Mouse (Mus musculus): ENCODE data around the gene Abca2.

The Abca2 gene

DNA sequence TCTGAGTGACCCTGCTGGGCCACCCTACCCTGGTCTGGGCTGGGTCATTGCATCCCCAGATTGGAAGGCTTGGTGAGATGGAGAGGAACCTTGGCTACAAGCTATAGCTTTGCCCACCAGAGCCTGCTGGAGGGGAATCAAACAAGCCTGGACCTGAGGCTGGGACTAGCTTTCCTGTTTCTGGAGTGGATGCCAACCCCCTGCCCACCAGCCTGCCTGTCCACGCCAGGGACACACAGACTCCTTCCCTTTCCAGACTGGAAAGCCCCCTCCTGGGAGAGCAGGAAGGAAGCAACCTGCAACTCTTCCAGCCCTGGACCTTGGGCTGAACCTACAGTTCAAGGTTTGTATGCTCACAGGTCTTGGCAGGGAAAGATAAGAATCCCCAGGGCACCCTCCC, 4.9 kb upstream of the Abca2 start:
- no peak for DNase-seq (ENCODE audit: low read depth, low spot score)

DNA sequence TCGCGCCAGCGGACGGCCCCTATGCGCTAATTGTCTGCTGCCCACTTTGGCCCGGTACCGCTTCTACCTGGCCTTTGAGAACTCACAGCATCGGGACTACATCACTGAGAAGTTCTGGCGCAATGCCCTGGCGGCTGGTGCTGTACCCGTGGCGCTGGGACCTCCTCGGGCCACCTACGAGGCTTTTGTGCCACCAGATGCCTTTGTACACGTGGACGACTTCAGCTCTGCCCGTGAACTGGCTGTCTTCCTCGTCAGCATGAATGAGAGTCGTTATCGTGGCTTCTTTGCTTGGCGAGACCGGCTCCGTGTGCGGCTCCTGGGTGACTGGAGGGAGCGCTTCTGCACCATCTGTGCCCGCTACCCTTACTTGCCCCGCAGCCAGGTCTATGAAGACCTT, 3.0 kb upstream of the Abca2 start:
- DNase-seq (ENCODE audit: low read depth, low spot score): no peak

DNA sequence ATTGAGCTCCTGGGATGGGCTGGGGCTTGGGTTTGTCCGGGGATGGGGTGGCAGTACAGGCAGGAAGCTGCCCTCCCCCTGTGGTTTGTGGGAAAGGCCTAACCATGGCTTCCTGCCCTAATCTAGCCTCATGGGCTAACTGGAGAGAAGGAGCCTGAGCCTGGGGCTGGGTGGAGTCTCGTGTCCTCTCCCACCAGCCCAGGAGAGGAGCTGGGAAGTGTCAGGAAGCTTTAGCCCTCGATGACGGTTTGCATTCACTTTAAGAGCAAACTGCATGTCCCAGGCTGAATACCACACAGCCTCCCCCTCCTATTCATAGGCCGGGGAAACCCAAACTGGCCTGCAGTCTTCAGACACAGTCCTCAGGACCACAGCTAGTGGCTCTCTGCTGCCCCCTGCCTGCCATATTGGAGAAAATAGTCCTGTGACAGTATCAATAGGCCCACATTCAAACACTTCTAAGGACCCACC, 1.7 kb upstream of the Abca2 start:
- DNase-seq (ENCODE audit: low read depth, low spot score): peak; percentile 90

DNA sequence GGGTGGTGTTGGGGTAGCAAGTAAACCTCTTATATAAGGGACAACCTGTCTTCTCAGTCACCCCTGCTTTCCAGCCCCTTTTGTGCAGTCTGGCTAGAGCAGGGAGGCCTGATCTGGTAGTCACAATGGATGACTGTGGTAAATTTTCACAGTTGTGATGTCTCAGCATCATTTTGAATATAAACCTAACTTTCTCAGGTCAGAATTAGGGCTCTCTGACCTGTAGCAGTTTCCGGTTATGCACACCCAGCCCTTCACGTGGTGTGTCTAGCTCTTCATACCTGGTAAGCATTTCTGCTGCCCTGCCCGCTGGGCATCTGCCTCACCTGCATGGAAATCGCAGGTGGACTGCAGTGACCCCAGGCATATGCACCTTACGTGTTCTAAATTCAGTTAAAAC, 1.2 kb upstream of the Abca2 start:
- DNase-seq (ENCODE audit: low read depth, low spot score): no peak

DNA sequence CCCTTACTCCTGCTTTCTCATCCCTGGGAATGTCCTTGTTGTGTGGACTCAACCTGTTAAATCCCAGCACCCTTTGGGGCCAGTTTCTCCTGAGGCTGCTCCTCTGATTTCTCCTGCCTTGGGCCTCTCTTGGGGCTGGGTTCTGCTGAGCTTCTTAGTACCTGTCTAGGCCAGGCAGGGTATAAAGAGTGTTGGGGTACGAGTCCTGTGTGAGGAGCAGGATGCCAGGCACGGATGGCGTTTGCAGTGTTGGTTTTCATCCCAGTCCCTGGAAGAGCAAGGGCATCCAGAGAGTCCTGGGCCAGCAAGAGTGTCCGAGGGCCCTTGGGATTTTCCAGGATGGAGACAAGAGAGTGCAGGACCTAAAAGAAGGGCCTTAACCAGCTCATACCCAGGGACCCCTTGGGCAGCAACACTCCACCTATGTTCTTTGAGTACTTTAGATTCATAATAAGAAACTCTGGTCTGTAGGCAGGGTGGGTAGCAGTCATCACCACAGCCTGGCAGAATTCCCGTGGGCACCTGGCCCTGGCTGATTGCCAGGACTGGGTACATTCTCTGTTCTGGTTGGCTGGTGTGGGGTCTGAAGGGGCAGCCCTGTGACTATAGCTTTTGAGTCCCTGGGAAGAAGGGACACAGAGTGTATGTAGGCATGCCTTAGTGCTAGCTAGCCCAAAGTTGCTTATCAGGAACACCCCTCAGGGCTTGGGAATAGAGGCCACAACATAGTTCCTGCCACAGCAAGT, 1.1 kb downstream of the Abca2 start:
- no peak for DNase-seq (ENCODE audit: low read depth, low spot score)

DNA sequence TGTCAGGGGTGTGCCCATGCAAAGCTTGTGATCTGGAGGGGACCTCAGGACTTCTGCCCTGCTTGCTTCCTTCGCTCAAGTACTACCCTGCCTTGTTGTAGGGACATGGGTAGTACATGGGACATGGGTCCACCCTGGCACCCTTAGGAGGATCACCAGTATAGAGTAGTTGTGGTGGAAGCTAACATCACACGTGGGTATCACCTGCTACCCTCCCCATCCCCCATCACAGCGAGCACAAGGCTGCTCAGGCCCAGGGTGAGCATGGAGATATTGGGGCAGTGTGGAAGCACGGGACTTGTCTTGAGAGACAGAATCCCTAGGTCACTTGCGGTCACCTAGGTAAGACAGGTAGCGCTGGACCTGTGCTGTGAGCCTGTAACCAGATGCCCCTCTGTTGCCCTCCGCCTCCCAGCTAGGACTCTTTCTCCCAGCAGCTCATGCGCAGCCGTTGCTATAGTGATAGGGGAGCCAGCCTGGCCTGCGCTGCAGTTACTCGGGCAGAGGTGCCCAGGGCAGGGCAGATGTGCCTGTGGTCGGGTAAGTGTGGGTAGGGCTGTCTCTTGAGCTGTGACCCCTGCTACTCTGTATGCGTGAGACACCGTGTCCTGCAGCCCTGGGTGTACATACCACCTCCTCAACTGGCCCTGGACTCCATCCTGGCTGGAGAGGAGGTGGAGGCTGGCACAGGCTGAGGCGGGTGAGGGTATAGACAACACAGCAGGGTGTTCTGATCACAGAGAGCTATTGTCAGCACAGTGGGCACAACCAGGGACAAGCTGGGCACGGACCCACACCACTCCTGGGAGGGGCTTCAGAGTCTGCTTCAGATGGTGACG, 2.1 kb downstream of the Abca2 start:
- DNase-seq (ENCODE audit: low read depth, low spot score): peak; percentile 68

DNA sequence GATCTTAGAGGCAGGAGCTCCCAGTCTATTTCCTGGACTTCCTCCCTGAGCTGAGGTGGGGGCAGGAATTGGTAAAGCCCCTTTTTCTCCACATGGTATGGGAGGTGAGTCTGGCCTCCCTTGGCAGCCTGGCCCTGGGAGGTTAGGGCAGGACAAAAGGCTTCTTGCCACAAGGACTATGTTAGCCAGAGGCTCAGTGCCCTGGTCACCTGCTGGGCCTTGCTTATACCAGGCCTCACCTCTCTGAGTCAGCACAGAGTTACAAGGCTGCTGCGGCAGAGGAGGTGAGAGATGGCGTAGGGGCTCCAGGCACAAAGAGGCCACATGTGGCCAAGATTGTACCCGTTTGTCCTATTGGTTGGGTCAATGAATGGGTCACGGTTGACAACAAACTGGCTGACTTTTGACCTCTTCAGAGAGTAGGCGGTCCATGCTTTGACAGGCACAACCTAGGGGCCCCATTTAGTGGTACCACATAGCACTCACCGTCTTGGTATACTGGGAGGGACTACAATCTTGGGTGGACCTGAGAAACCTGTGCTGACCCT, 2.9 kb downstream of the Abca2 start:
- DNase-seq (ENCODE audit: low read depth, low spot score): no peak

DNA sequence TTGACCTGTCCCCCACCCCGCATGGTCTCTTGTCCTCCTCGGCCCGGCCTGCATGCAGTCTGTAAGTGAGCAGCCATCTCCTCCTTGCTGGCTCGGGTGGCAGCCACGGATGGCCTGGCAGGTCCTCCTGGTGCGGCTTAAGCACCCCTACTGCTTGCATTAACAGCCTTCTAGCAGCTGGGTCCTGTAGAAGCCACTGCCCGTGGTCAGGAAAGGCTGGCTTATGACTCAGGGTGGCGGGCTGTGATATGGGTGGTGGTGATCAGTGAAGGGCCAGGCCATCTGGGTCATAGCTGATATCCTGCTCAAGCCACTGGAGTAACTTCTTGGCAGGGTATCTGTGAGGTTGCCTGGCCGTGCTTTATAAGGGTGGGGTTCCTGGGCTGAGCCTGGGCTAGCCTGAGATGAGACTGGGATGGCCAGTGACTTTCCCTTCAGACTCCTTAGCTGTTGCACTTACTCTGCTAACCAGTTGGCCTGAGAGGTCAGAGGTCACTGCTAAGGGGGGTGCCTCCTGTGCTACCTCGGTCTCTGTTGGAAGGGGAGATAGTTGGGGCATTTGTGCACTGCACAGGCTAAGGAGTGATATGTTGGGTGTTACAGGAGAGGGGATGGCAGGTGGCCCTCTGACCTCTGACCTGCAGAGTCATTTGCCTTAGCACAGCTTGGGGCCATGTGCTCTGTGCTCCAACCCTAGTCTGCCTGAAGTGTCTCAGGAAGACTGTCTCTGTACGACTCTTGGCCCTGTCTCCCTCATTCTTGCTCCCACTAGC, 4.0 kb downstream of the Abca2 start:
- no peak for DNase-seq (ENCODE audit: low read depth, low spot score)

DNA sequence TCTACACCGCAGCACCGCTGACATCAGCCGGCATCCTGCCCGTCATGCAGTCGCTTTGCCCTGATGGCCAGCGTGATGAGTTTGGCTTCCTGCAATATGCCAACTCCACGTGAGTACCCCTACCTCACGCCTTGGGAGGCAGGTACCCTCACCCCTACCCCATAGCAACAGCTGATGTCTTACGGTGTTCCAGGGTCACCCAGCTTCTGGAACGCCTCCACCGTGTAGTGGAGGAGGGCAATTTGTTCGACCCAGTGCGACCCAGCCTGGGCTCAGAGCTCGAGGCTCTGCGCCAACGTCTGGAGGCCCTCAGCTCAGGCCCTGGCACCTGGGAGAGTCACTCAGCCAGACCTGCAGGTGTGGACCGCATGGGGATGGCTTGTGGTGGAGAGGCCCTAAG, 4.6 kb downstream of the Abca2 start:
- no peak for DNase-seq (ENCODE audit: low read depth, low spot score)

DNA sequence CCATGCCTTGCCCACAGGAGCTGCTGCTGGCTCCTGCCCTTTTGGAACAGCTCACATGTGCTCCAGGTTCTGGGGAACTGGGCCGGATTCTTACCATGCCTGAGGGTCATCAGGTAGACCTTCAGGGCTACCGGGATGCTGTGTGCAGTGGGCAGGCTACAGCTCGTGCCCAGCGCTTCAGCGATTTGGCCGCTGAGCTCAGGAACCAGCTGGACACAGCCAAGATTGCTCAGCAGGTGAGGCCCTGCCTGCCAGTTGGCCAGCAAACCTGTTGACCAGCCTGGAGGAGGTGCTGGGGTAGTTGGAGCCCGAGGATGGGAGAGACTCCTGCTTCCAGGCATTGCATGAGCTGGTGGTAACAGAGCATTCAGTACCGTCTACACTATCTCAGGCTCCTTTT, 5.8 kb downstream of the Abca2 start:
- no peak for DNase-seq (ENCODE audit: low read depth, low spot score)

DNA sequence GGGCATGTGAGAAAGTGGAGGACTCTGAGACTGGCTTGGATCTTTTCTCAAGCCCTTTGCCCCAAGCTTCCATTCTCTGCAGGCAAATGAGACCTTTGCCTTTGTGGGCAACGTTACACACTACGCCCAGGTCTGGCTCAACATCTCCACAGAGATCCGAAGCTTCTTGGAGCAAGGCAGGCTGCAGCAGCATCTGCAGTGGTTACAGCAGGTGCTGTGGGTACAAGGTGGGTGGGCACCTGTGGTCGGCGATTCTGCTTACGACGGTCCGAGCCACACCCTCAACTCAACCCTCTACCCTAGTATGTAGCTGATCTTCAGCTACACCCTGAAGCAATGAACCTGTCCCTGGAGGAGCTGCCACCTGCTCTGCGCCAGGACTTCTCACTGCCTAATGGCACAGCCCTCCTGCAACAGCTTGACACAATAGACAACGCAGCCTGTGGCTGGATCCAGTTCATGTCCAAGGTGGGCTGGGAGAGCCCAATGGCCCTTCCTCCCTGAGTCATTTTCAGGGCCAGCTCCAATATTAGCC, 7.8 kb downstream of the Abca2 start:
- DNase-seq (ENCODE audit: low read depth, low spot score): no peak

DNA sequence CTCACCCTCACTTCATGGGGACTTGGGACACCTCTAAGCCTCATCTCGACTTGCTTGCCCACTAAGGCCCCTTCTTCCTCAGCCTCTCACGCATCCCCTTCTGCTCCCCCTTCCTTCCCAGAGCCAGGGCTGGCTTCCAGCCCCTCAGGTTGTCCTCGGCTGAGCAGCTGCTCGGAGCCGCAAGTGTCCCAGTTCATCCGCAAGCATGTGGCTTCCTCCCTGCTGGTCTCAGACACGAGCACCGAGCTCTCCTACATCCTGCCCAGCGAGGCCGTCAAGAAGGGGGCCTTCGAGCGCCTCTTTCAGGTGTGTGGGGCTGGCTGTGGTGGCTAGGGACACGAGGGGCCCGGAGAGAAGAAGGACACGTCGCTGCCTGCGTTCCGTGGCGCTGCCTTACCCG, 12.6 kb downstream of the Abca2 start:
- no peak for DNase-seq (ENCODE audit: low read depth, low spot score)

DNA sequence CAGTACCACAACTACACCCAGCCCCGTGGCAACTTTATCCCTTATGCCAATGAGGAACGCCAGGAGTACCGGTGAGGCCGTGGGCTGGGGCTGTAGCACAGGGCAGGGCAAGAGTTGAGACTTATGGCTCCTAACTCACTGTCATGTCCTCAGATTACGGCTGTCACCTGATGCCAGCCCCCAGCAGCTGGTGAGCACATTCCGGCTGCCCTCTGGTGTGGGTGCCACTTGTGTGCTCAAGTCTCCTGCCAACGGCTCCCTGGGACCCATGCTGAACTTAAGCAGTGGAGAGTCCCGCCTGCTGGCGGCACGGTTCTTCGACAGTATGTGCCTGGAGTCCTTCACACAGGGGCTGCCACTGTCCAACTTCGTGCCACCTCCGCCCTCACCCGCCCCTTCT, 14.2 kb downstream of the Abca2 start:
- no peak for DNase-seq (ENCODE audit: low read depth, low spot score)

DNA sequence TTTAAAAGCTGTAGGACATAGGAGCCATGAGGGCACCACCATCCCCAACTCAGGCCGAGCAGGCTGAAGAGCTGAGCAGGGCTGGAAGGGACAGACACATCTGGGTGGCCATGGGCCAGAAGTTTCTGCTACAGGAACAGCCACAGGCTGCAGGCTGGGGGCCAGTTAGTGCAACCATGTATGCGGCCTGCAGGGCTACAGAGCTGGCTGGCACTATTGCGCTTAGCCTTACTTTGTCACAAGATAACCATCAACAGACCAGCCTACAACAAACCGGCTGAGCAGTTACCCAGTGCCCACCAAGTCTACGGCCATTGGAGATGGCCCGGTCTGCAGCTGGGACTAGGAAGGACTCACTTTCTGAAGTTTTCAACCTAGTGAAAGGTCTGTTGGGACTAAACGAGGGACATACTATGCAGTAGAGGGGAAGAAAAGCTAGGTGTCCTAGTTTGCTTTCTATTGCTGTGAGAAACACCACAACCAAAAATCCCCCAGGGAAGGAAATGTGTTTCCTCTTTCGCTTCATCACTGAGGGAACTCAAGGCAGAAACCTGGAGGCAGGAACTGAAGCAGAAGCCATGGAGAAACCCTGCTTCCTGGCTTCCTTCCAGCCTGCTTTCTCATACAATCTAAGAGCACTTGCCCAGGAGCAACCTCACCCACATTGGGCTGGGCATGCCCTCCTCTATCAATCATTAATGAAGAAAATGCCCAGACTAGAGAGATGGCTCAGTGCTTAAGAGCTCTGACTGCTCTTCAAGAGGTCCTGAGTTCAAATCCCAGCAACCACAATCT, 22.5 kb downstream of the Abca2 start:
- DNase-seq (ENCODE audit: low read depth, low spot score): peak; percentile 29

DNA sequence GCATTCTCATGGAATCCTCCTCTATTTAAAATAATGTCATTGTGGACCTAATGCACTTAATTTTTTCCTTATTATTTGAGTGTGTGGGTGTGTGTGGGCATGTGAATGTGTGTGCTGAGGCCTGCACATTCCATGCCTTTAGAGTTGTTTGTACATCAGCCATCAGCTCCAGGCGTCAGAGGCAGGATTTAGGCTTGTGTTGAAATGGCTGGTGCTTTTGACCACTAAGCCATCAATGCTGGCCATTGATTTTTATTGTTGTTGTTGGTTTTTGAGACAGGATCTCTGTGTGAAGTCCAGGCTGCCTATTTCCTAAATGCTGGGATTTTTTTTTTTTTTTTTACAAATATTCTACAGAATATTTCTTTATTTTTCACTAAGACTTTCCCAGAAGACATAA, 24.4 kb downstream of the Abca2 start:
- no peak for DNase-seq (ENCODE audit: low read depth, low spot score)

DNA sequence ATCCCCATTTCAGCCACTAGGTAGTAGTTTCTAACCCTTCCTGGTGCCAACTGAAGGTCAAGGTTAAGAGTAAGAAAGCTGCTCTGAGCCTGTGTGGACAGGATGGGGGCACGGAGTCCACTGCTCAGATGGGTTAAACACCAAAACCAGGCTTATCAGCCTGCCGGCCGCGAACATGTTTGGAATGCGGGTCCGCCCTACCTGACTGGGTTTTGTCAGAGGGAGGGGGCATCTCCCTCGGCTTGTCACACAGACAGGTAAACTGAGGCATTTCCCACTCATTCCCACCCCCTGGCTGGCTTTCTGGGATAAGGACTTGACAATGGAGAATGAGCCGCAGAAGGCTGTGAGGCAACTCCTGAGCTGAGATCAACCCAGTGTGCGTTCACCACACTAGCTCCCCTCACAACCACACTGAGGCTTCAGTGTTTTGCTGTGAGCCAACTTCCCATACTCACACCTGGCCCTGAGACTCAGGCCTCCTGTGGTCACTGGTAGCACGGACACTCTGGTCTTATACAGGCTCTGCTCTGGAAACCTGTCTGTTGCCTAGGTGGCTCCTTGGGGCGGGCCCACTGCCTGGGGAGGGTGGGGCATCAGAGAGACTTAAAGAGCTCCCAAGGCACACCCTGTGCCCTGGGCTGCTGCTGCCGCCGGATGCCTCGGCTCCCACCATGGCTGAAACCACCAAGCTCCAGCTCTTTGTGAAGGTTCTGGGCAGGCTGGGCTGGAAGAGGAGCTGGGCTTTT, 27.9 kb downstream of the Abca2 start, which contains the start of gene Clic3:
Gene Clic3 (plus strand): TSS at position 634 of the 749 bp plus-strand sequence.
- no peak for DNase-seq (ENCODE audit: low read depth, low spot score)

DNA sequence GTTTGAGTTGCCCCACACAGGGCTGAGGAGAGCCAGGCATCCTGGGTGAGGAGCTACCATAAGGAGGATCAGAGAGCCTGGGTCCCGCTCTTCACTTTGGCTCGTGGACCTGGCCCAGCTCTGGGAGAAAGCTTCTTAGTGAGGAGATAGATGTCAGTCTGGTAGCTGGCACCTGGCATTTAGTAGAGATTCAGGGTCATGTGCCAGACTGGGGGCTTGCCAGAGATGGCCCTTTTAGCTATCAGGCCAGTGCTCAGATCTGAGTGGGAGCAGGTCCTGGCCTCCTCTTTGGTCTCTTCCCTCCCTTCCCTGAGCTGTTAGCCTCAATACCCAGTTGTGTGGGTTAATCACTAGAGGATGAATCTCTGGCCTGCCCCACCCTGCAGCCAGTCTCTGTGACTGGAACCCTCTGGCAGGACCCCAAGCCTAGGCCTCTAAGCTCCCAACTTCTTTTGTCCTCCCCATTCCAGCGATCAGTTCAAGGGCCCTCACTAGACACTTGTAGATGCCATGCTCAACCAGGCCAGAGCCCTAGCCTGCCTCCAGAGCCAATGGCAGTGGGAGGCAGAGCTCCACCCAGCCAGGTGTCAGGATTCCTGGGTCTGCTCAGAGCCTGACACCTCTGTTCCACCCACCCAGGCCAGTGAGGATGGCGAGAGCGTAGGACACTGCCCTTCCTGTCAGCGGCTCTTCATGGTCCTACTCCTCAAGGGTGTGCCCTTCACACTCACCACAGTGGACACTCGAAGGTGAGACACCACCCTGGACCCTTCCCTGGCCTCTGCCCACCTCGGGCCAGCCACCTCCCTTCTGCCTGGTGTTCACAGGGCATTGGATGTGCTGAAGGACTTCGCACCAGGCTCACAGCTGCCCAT, 28.8 kb downstream of the Abca2 start:
- DNase-seq (ENCODE audit: low read depth, low spot score): no peak

DNA sequence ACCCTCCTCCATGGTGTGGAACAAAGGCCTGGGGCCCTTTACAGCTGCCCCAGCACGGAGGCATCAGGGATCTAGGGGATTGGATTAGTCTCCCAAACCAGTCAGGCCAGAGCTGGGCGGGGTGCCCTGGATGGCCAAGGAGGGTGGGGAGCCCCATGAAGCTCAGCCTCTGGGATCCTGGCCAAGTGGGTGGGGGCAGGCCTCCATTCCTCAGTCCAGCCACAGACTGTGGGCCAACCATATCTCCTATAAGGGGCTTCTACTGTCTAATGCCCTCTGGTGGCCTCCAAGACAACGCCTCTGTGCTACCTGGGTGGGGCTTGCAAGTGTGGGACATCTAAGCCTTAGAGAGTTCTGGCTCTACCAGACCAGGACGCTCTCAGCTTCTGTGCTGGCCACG, 30.4 kb downstream of the Abca2 start:
- DNase-seq (ENCODE audit: low read depth, low spot score): no peak

DNA sequence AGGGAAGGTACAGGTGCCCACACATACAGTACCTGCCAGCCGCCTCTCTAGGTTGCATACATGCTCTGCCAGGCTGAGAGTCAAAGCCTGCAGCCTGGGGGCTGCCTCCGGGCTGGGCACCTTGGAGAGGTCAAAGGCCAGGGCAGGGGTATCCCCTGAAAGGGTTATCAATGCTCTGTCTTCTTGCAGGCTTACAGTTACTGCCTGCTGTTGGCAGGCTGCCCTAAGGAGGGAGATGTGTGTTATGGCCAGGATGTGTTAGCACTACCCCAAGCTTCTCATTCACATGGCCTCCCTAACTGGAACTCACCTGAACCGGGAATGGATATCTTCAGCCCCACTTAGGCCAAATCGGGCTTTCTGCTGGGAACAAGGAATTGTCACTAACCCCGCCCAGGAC, 31.6 kb downstream of the Abca2 start:
- DNase-seq (ENCODE audit: low read depth, low spot score): no peak
